Mouse (Mus musculus) T-helper 17 cell (primary cell): ENCODE results near the gene Msi1.

ENCODE experiments used
- in situ Hi-C, 2 experiments: fragments of 300-600 bp; cut with MboI, MseI; formaldehyde crosslinking; loops; 1 replicate in 1 of 2; 2 replicates in 1 of 2; pipeline ENCODE4 v1.15.1; 2025; ENCODE audit warnings: high pct_unique_total_duplicates in 2 of 2

Msi1 gene

GRCm38 (mm10) chr5:115464408-115465115 is 35.2 kb downstream of the Msi1 start:
- in situ Hi-C loops, result no loop called here

GRCm38 (mm10) chr5:115465642-115466420 is 36.4 kb downstream of the Msi1 start, which contains the start of gene Pla2g1b:
Pla2g1b (plus strand) TSS chr5:115466262.
- in situ Hi-C loops, result no loop called here

GRCm38 (mm10) chr5:115469791-115470190 is 40.4 kb downstream of the Msi1 start:
- in situ Hi-C loops, result no loop called here

GRCm38 (mm10) chr5:115470766-115471531 is 41.5 kb downstream of the Msi1 start:
- in situ Hi-C loops, result no loop called here

GRCm38 (mm10) chr5:115473191-115473590 is 43.8 kb downstream of the Msi1 start:
- in situ Hi-C loops, result no loop called here

- in situ Hi-C loops, result no loop called here
Observed at GRCm38 (mm10) chr5:115474174-115474828, 44.9 kb downstream of the Msi1 start.

GRCm38 (mm10) chr5:115475337-115476106 is 46.1 kb downstream of the Msi1 start:
- in situ Hi-C loops, result no loop called here

GRCm38 (mm10) chr5:115476107-115476727 is 46.8 kb downstream of the Msi1 start:
- in situ Hi-C loops, result no loop called here

- in situ Hi-C loops, result no loop called here
Observed at GRCm38 (mm10) chr5:115479561-115479960, 50.2 kb downstream of the Msi1 start.

GRCm38 (mm10) chr5:115480101-115480500 is 50.7 kb downstream of the Msi1 start:
- in situ Hi-C loops, result loop anchor here in 1 of 2 experiments (5.0 kb wide), 1 partner anchor 1653 kb away; no protein-coding TSS in a partner anchor

- in situ Hi-C loops, result loop anchor here in 1 of 2 experiments (5.0 kb wide), 1 partner anchor 1655 kb away; no protein-coding TSS in a partner anchor
Observed at GRCm38 (mm10) chr5:115482390-115483265, 53.2 kb downstream of the Msi1 start.

GRCm38 (mm10) chr5:115483385-115483784 is 54.0 kb downstream of the Msi1 start:
- in situ Hi-C loops, result loop anchor here in 1 of 2 experiments (5.0 kb wide), 1 partner anchor 1656 kb away; no protein-coding TSS in a partner anchor

- in situ Hi-C loops, result loop anchor here in 1 of 2 experiments (5.0 kb wide), 1 partner anchor 1657 kb away; no protein-coding TSS in a partner anchor
Observed at GRCm38 (mm10) chr5:115483947-115484920, 54.8 kb downstream of the Msi1 start, which contains the start of gene Sirt4. Sirt4 (minus strand) TSS chr5:115484725.

GRCm38 (mm10) chr5:115484996-115485395 is 55.6 kb downstream of the Msi1 start:
- in situ Hi-C loops, result loop anchor here in 1 of 2 experiments (5.0 kb wide), 1 partner anchor 1658 kb away; no protein-coding TSS in a partner anchor

GRCm38 (mm10) chr5:115485489-115486205 is 56.2 kb downstream of the Msi1 start:
- in situ Hi-C loops, result no loop called here

- in situ Hi-C loops, result no loop called here
Observed at GRCm38 (mm10) chr5:115486726-115487125, 57.3 kb downstream of the Msi1 start.

GRCm38 (mm10) chr5:115487353-115487752 is 58.0 kb downstream of the Msi1 start:
- in situ Hi-C loops, result no loop called here
